Mouse (Mus musculus) cerebellum, postnatal 4 days (tissue): ENCODE measurements around the gene Jsrp1.
"Not testable (repeated sequence)": the region's sequence is repeated elsewhere in the genome, so short reads cannot be mapped to it uniquely, and the experiment has no call there.

ENCODE experiments used
- DNase-seq, 2 experiments: peaks; one replicate each; pipeline ENCODE4 v3.0.0; 2022; ENCODE audit warnings: low spot score in 2 of 2, mixed read lengths in 1 of 2

Gene Jsrp1

GRCm38 (mm10) chr10:80832818-80833217, 19.5 kb upstream of the Jsrp1 start:
- no peak for DNase-seq

- no peak for DNase-seq
Measured at GRCm38 (mm10) chr10:80831136-80831535, 17.8 kb upstream of the Jsrp1 start.

- DNase-seq, result no peak
Measured at GRCm38 (mm10) chr10:80829359-80830278, 16.3 kb upstream of the Jsrp1 start.

GRCm38 (mm10) chr10:80828587-80828986, 15.3 kb upstream of the Jsrp1 start:
- DNase-seq, result not testable (repeated sequence)

- DNase-seq, result no peak
Measured at GRCm38 (mm10) chr10:80827870-80828420, 14.6 kb upstream of the Jsrp1 start.

GRCm38 (mm10) chr10:80827063-80827869, 14.0 kb upstream of the Jsrp1 start:
- no peak for DNase-seq

GRCm38 (mm10) chr10:80826151-80827062, 13.1 kb upstream of the Jsrp1 start, which contains the start of gene Oaz1:
TSS of gene Oaz1 (plus strand) at chr10:80826656.
- DNase-seq, result peak; percentile 97 to 99

- DNase-seq, result no peak
Measured at GRCm38 (mm10) chr10:80824827-80825226, 11.5 kb upstream of the Jsrp1 start.

- no peak for DNase-seq
Measured at GRCm38 (mm10) chr10:80823847-80824643, 10.7 kb upstream of the Jsrp1 start.

GRCm38 (mm10) chr10:80823316-80823715, 10.0 kb upstream of the Jsrp1 start:
- DNase-seq, result no peak

GRCm38 (mm10) chr10:80822528-80822927, 9.2 kb upstream of the Jsrp1 start:
- DNase-seq, result no peak

GRCm38 (mm10) chr10:80821991-80822390, 8.7 kb upstream of the Jsrp1 start:
- no peak for DNase-seq

- DNase-seq, result no peak
Measured at GRCm38 (mm10) chr10:80819406-80819805, 6.1 kb upstream of the Jsrp1 start.

GRCm38 (mm10) chr10:80818599-80819281, 5.4 kb upstream of the Jsrp1 start:
- DNase-seq, result no peak

GRCm38 (mm10) chr10:80817955-80818354, 4.7 kb upstream of the Jsrp1 start:
- not testable (repeated sequence) for DNase-seq

GRCm38 (mm10) chr10:80817164-80817563, 3.9 kb upstream of the Jsrp1 start:
- DNase-seq, result no peak

GRCm38 (mm10) chr10:80816303-80816702, 3.0 kb upstream of the Jsrp1 start:
- DNase-seq, result not testable (repeated sequence)

- no peak for DNase-seq
Measured at GRCm38 (mm10) chr10:80814800-80815199, 1.5 kb upstream of the Jsrp1 start.

GRCm38 (mm10) chr10:80812391-80813041, 782 bp downstream of the Jsrp1 start:
- DNase-seq, result no peak
